Mouse (Mus musculus) midbrain, postnatal 0 days (tissue): ENCODE measurements around the gene Sema4d. TPM values are rescaled to one million over a fixed set of nuclear protein-coding genes. Genes with fewer than 3 reads are reported as not detected.
"Not testable (repeated sequence)": the region's sequence is repeated elsewhere in the genome, so short reads cannot be mapped to it uniquely, and the experiment has no call there.

ENCODE experiments used
- ATAC-seq: fragments of 200-750 bp; cut with Nextera tagmentation; 2 replicates; pipeline ENCODE4 v1.8.0; 2017; ENCODE audit warnings: moderate number of reproducible peaks, mild to moderate bottlenecking, moderate TSS enrichment, moderate library complexity; ENCODE audit not compliant: low FRiP score
- DNase-seq: peaks from one replicate; pipeline ENCODE4 v3.0.0-alpha.2; 2015; ENCODE audit warnings: low spot score
- H3K27ac ChIP-seq: fragments of 300-500 bp; sonication (generic); 2 replicates; pipeline ENCODE4 v1.5.1; 2014; ENCODE audit warnings: low read depth, mild to moderate bottlenecking, low read length, mixed read lengths
- H3K27me3 ChIP-seq: fragments of 300-500 bp; sonication (generic); 2 replicates; pipeline ENCODE4 v1.6.1; 2014; ENCODE audit warnings: low read length, control low read depth, mixed read lengths; ENCODE audit not compliant: insufficient read depth
- H3K36me3 ChIP-seq: fragments of 300-500 bp; sonication (generic); 2 replicates; pipeline ENCODE4 v1.6.1; 2014; ENCODE audit warnings: low read length, control low read depth, mixed read lengths; ENCODE audit not compliant: insufficient read depth
- H3K4me1 ChIP-seq: fragments of 300-500 bp; sonication (generic); 2 replicates; pipeline ENCODE4 v1.6.1; 2014; ENCODE audit warnings: mild to moderate bottlenecking, control low read depth, antibody characterized with exemption, low read length, mixed read lengths; ENCODE audit not compliant: insufficient read depth
- H3K4me2 ChIP-seq: fragments of 300-500 bp; sonication (generic); 2 replicates; pipeline ENCODE4 v1.6.1; 2014; ENCODE audit warnings: low read depth, mild to moderate bottlenecking, low read length, mixed read lengths; ENCODE audit not compliant: poor library complexity, severe bottlenecking
- H3K4me3 ChIP-seq: fragments of 300-500 bp; sonication (generic); 2 replicates; pipeline ENCODE4 v1.5.1; 2014; ENCODE audit warnings: low read depth, mild to moderate bottlenecking, low read length, moderate library complexity
- H3K9ac ChIP-seq: fragments of 300-500 bp; sonication (generic); replicated peaks from 2 replicates; pipeline ENCODE4 v1.6.1; 2014; ENCODE audit warnings: mild to moderate bottlenecking, low read length, moderate library complexity, mixed read lengths; ENCODE audit not compliant: poor library complexity, severe bottlenecking
- H3K9me3 ChIP-seq: fragments of 300-500 bp; sonication (generic); 2 replicates; pipeline ENCODE4 v1.6.1; 2016; ENCODE audit warnings: low read length, control low read depth
- CTCF ChIP-seq: IDR thresholded peaks from 2 replicates; pipeline ENCODE4 v1.5.1; 2016; ENCODE audit warnings: antibody characterized with exemption, mild to moderate bottlenecking
- WGBS: fragments of 180-500 bp; shearing (Covaris S2); extraction: QIAGEN DNeasy Blood & Tissue Kit; methylation state at CpG from one replicate; pipeline ENCODE4 v1.1.7; 2014; 5-methylcytosine and 5-hydroxymethylcytosine counted together
- polyA plus RNA-seq: library from polyadenylated mRNA; unstranded; fragments of >200 nt; fragmentation: Nextera tagmentation; extraction: Ambion mirVana; gene quantifications from 2 replicates; pipeline ENCODE4 v1.2.1, GENCODE M21; 2015
- total RNA-seq: library from RNA; depleted of rRNA; stranded (reverse); fragments of >200 nt; gene quantifications from 2 replicates; pipeline ENCODE4 v1.2.3, GENCODE M21; 2014

The Sema4d gene
- total and polyA plus RNA-seq, 2 experiments from 2014 or later, result 13.7 to 19.3 TPM

DNA sequence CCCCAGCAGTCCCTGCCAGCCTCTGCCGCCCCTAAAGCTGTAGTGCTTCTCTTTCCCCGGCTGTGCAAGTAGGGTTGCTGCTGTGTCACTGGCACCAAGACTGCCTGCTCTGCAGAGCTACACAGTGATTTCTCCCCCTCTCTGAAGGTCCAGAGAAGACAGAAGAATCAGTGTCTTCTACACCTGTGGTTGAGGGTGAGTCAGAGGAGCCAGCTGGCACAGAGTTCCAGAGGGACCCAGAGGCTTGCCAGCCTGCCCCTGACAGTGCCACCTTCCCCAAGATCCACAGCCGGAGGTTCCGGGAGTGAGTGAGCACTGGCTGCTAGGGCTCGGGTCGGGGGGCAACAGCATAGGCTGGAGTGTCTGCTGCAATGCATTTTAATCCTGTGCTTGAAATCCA, 114.9 kb downstream of the Sema4d start:
- Histone ChIP-seq H3K27ac (no peak overlapping the region), H3K4me2 (no peak overlapping the region), H3K27me3 (no peaks in the 10 kb centered on the region), H3K4me3 (no peak overlapping the region), H3K9ac (no peak overlapping the region), H3K4me1 (no peaks in the 10 kb centered on the region), H3K9me3 (no peaks in the 10 kb centered on the region), H3K36me3 (peaks cover 88% of the 10 kb centered on the region)
- WGBS, result 94% methylated on average over 6 of the region's 6 CpGs
- TF ChIP-seq CTCF, result no peak
- no peak for DNase-seq
- ATAC-seq, result no peak

DNA sequence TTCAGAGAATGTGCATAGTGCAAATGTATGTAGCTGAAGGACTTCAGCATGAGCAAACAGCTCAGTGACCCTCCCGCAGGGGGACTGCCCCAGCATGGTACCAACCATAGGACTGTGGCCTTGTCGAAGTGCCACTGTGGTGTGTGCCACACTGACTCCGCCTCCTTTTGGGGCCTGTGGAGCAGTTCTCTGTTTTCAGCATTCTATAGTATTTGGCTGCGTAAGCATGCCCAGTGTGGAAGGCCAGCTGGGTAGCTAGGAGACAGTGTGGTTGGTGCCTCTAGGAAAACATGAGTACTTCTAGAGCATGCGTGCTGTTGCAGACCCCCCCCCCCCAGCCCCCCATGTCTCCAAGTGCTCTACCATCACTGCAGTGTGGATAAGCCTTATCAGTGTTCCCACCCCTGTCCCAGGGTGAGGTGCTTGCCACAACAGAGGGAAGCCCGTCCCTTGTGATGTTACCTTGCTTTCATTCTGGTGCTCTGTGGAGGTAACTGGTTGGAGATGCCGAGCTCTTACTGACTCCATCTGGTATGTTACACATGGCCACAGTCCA, 115.8 kb downstream of the Sema4d start:
- Histone ChIP-seq H3K9me3 (no peaks in the 10 kb centered on the region), H3K27ac (no peak overlapping the region), H3K9ac (no peak overlapping the region), H3K36me3 (peaks cover 86% of the 10 kb centered on the region), H3K4me2 (no peak overlapping the region), H3K27me3 (no peaks in the 10 kb centered on the region), H3K4me1 (no peaks in the 10 kb centered on the region), H3K4me3 (no peak overlapping the region)
- DNase-seq (no peak), ATAC-seq (no peak)
- 94% methylated on average over 7 of the region's 7 CpGs for WGBS
- no peak for TF ChIP-seq CTCF

GRCm38 (mm10) chr13:51677041-51677440, 116.5 kb downstream of the Sema4d start:
- no peak overlapping the region for H3K9ac ChIP-seq
- ATAC-seq, result no peak
- 95% methylated on average over 12 of the region's 12 CpGs for WGBS

GRCm38 (mm10) chr13:51676641-51677040, 116.9 kb downstream of the Sema4d start:
- Histone ChIP-seq H3K27ac (no peak overlapping the region), H3K9me3 (no peaks in the 10 kb centered on the region), H3K4me2 (no peak overlapping the region), H3K4me1 (no peaks in the 10 kb centered on the region), H3K9ac (no peak overlapping the region), H3K36me3 (peaks cover 76% of the 10 kb centered on the region), H3K27me3 (no peaks in the 10 kb centered on the region), H3K4me3 (no peak overlapping the region)
- 87% methylated on average over 4 of the region's 4 CpGs for WGBS
- TF ChIP-seq CTCF, result no peak
- no peak for ATAC-seq
- no peak for DNase-seq

More at GRCm38 (mm10) chr13:51677041-51677440, 116.5 kb downstream of the Sema4d start:
- Histone ChIP-seq H3K9me3 (no peaks in the 10 kb centered on the region), H3K27me3 (no peaks in the 10 kb centered on the region), H3K4me3 (no peak overlapping the region), H3K4me1 (no peaks in the 10 kb centered on the region), H3K4me2 (no peak overlapping the region), H3K36me3 (peaks cover 80% of the 10 kb centered on the region), H3K27ac (no peak overlapping the region)
- DNase-seq, result no peak
- no peak for TF ChIP-seq CTCF

GRCm38 (mm10) chr13:51668195-51668594, 125.4 kb downstream of the Sema4d start:
- not testable (repeated sequence) for H3K27ac ChIP-seq, ATAC-seq, H3K27me3 ChIP-seq, H3K9ac ChIP-seq, H3K9me3 ChIP-seq, H3K4me2 ChIP-seq, H3K4me1 ChIP-seq, H3K4me3 ChIP-seq, DNase-seq
- H3K36me3 ChIP-seq, result peaks cover 48% of the 10 kb centered on the region
- WGBS, result 97% methylated on average over 12 of the region's 12 CpGs

- no peak for TF ChIP-seq CTCF
- WGBS, result 97% methylated on average over 2 of the region's 2 CpGs
- Histone ChIP-seq H3K36me3 (peaks cover 62% of the 10 kb centered on the region), H3K4me1 (no peaks in the 10 kb centered on the region), H3K4me3 (no peak overlapping the region), H3K27ac (no peak overlapping the region), H3K27me3 (no peaks in the 10 kb centered on the region), H3K9ac (no peak overlapping the region), H3K4me2 (no peak overlapping the region), H3K9me3 (no peaks in the 10 kb centered on the region)
- no peak for DNase-seq
- no peak for ATAC-seq
Measured at GRCm38 (mm10) chr13:51663561-51663960, 130.0 kb downstream of the Sema4d start.
